Mouse (Mus musculus) MEL (cell line): ENCODE measurements at regions not wholly inside any gene's neighbourhood (a gene's known extent, or its start where the extent isn't known, plus 50 kb on each side); places are given as distances from the start of the nearest gene placed in this dataset.

Source experiments
- DNase-seq: peaks from one replicate; pipeline ENCODE4 v3.0.0; 2011; ENCODE audit warnings: low read depth, low spot score
- H3K27ac ChIP-seq: 2 replicates; pipeline ENCODE4 v1.5.1; 2012; ENCODE audit warnings: low read depth, mild to moderate bottlenecking, control low read depth, low read length, moderate library complexity; ENCODE audit not compliant: control insufficient read depth
- H3K27me3 ChIP-seq, 2 experiments: fragments of 150-350 bp in 1 of 2; sonication (generic) in 1 of 2; 2 replicates each; pipeline ENCODE4 v1.6.1; 2012; ENCODE audit warnings: low read length in 2 of 2, mild to moderate bottlenecking in 2 of 2, improper control_type of control experiment in 1 of 2, moderate library complexity in 1 of 2; ENCODE audit not compliant: insufficient read depth in 2 of 2, control insufficient read depth in 1 of 2
- H3K36me3 ChIP-seq, 2 experiments: 2 replicates each; pipeline ENCODE4 v1.6.1; 2012 to 2014; ENCODE audit warnings: low read length in 2 of 2, improper control_type of control experiment in 1 of 2, inconsistent platforms in 1 of 2, mild to moderate bottlenecking in 1 of 2; ENCODE audit not compliant: insufficient read depth in 2 of 2, control insufficient read depth in 1 of 2
- H3K4me1 ChIP-seq, 2 experiments: fragments of 150-350 bp in 1 of 2; sonication (generic) in 1 of 2; 2 replicates each; pipeline ENCODE4 v1.6.1; 2012; ENCODE audit warnings: low read length in 2 of 2, improper control_type of control experiment in 1 of 2, mild to moderate bottlenecking in 1 of 2; ENCODE audit not compliant: insufficient read depth in 2 of 2, control insufficient read depth in 1 of 2
- H3K4me3 ChIP-seq, 2 experiments: fragments of 150-350 bp in 1 of 2; sonication (generic) in 1 of 2; 2 replicates each; pipeline ENCODE4 v1.5.1; 2012; ENCODE audit warnings: low read depth in 2 of 2, low read length in 2 of 2, mild to moderate bottlenecking in 2 of 2, moderate library complexity in 2 of 2, control low read depth in 1 of 2, improper control_type of control experiment in 1 of 2; ENCODE audit not compliant: control insufficient read depth in 1 of 2, insufficient read depth in 1 of 2
- H3K79me2 ChIP-seq: 2 replicates; pipeline ENCODE4 v1.6.1; 2012; ENCODE audit warnings: mild to moderate bottlenecking, low read length, moderate library complexity; ENCODE audit not compliant: control insufficient read depth, poor library complexity, insufficient read depth
- H3K9ac ChIP-seq: 2 replicates; pipeline ENCODE4 v1.6.1; 2012; ENCODE audit warnings: low read depth, mild to moderate bottlenecking, control low read depth, low read length, moderate library complexity; ENCODE audit not compliant: control insufficient read depth, poor library complexity, severe bottlenecking
- H3K9me3 ChIP-seq: fragments of 150-350 bp; sonication (generic); replicated peaks from 2 replicates; pipeline ENCODE4 v1.6.1; 2012; ENCODE audit warnings: mild to moderate bottlenecking, low read length, improper control_type of control experiment, moderate library complexity; ENCODE audit not compliant: insufficient read depth
- E2F4 ChIP-seq: IDR thresholded peaks from 2 replicates; pipeline ENCODE4 v1.6.1; 2011; ENCODE audit warnings: low read depth, low read length, improper control_type of control experiment, borderline replicate concordance
- ELF1 ChIP-seq: IDR thresholded peaks from 2 replicates; pipeline ENCODE4 v1.6.1; 2014; ENCODE audit warnings: low read depth, mild to moderate bottlenecking, inconsistent platforms, low read length, improper control_type of control experiment, moderate library complexity
- EP300 ChIP-seq, 2 experiments: IDR thresholded peaks; 2 replicates each; pipeline ENCODE4 v1.6.1; 2011; ENCODE audit warnings: improper control_type of control experiment in 2 of 2, low read length in 2 of 2, low read depth in 1 of 2, mild to moderate bottlenecking in 1 of 2
- ETS1 ChIP-seq: IDR thresholded peaks from 2 replicates; pipeline ENCODE4 v1.6.1; 2012; ENCODE audit warnings: low read depth, mild to moderate bottlenecking, inconsistent platforms, low read length, improper control_type of control experiment, moderate library complexity
- GABPA ChIP-seq: IDR thresholded peaks from 2 replicates; pipeline ENCODE4 v1.6.1; 2012; ENCODE audit warnings: low read depth, mild to moderate bottlenecking, inconsistent platforms, low read length, improper control_type of control experiment, moderate library complexity
- GATA1 ChIP-seq: IDR thresholded peaks from 2 replicates; pipeline ENCODE4 v1.6.1; 2011; ENCODE audit warnings: low read depth, low read length, improper control_type of control experiment
- JUND ChIP-seq: IDR thresholded peaks from 2 replicates; pipeline ENCODE4 v1.6.1; 2011; ENCODE audit warnings: low read depth, mild to moderate bottlenecking, improper control_type of control experiment, low read length
- KAT2A ChIP-seq: conservative IDR thresholded peaks from 2 replicates; pipeline ENCODE4 v1.6.1; 2012; ENCODE audit warnings: low read depth, low read length, improper control_type of control experiment, inconsistent platforms
- MAFK ChIP-seq: IDR thresholded peaks from 2 replicates; pipeline ENCODE4 v1.6.1; 2011; ENCODE audit warnings: low read depth, mild to moderate bottlenecking, low read length, improper control_type of control experiment, borderline replicate concordance
- MAX ChIP-seq: IDR thresholded peaks from 2 replicates; pipeline ENCODE4 v1.6.1; 2011; ENCODE audit warnings: low read length, improper control_type of control experiment
- MAZ ChIP-seq: IDR thresholded peaks from 2 replicates; pipeline ENCODE4 v1.6.1; 2012; ENCODE audit warnings: low read depth, mild to moderate bottlenecking, inconsistent platforms, low read length, improper control_type of control experiment
- MYC ChIP-seq: IDR thresholded peaks from 2 replicates; pipeline ENCODE4 v1.6.1; 2011; ENCODE audit warnings: low read depth, mild to moderate bottlenecking, low read length, improper control_type of control experiment, moderate library complexity
- NELFE ChIP-seq: IDR thresholded peaks from 2 replicates; pipeline ENCODE4 v1.6.1; 2011; ENCODE audit warnings: low read depth, low read length, improper control_type of control experiment
- NRF1 ChIP-seq: IDR thresholded peaks from 2 replicates; pipeline ENCODE4 v1.6.1; 2014; ENCODE audit warnings: low read depth, mild to moderate bottlenecking, inconsistent platforms, low read length, improper control_type of control experiment, moderate library complexity; ENCODE audit not compliant: poor library complexity, insufficient read depth, severe bottlenecking
- POLR2A ChIP-seq, 2 experiments: IDR thresholded peaks; 2 replicates each; pipeline ENCODE4 v1.6.1; 2011 to 2012; ENCODE audit warnings: low read length in 2 of 2, mild to moderate bottlenecking in 2 of 2, control low read depth in 1 of 2, improper control_type of control experiment in 1 of 2, low read depth in 1 of 2, moderate library complexity in 1 of 2; ENCODE audit not compliant: control insufficient read depth in 1 of 2, insufficient read depth in 1 of 2, poor library complexity in 1 of 2
- POLR2AphosphoS2 ChIP-seq: IDR thresholded peaks from 2 replicates; pipeline ENCODE4 v1.6.1; 2011; ENCODE audit warnings: low read length, improper control_type of control experiment
- RAD21 ChIP-seq: IDR thresholded peaks from 2 replicates; pipeline ENCODE4 v1.6.1; 2011; ENCODE audit warnings: mild to moderate bottlenecking, low read depth, low read length, improper control_type of control experiment
- RCOR1 ChIP-seq: IDR thresholded peaks from 2 replicates; pipeline ENCODE4 v1.6.1; 2012; ENCODE audit warnings: low read depth, mild to moderate bottlenecking, inconsistent platforms, low read length, improper control_type of control experiment
- SIN3A ChIP-seq: IDR thresholded peaks from 2 replicates; pipeline ENCODE4 v1.6.1; 2012; ENCODE audit warnings: low read length, improper control_type of control experiment, inconsistent platforms
- SMC3 ChIP-seq: IDR thresholded peaks from 2 replicates; pipeline ENCODE4 v1.6.1; 2011; ENCODE audit warnings: low read depth, low read length, improper control_type of control experiment
- TAL1 ChIP-seq: IDR thresholded peaks from 2 replicates; pipeline ENCODE4 v1.6.1; 2012; ENCODE audit warnings: mild to moderate bottlenecking, inconsistent platforms, low read length, moderate library complexity, mixed read lengths
- TBP ChIP-seq: IDR thresholded peaks from 2 replicates; pipeline ENCODE4 v1.8.0; 2011; ENCODE audit warnings: low read depth, low read length, improper control_type of control experiment
- TCF12 ChIP-seq: IDR thresholded peaks from 2 replicates; pipeline ENCODE4 v1.6.1; 2014; ENCODE audit warnings: low read depth, mild to moderate bottlenecking, inconsistent platforms, low read length, improper control_type of control experiment, moderate library complexity
- ZC3H11A ChIP-seq: IDR thresholded peaks from 2 replicates; pipeline ENCODE4 v1.6.1; 2012; ENCODE audit warnings: low read depth, mild to moderate bottlenecking, inconsistent platforms, low read length, improper control_type of control experiment
- ZKSCAN1 ChIP-seq: IDR thresholded peaks from 2 replicates; pipeline ENCODE4 v1.6.1; 2012; ENCODE audit warnings: low read depth, mild to moderate bottlenecking, inconsistent platforms, low read length, improper control_type of control experiment, moderate library complexity
- ZMIZ1 ChIP-seq: IDR thresholded peaks from 2 replicates; pipeline ENCODE4 v1.6.1; 2012; ENCODE audit warnings: low read depth, mild to moderate bottlenecking, inconsistent platforms, low read length, improper control_type of control experiment, moderate library complexity
- ZNF384 ChIP-seq: IDR thresholded peaks from 2 replicates; pipeline ENCODE4 v1.6.1; 2012; ENCODE audit warnings: low read depth, mild to moderate bottlenecking, inconsistent platforms, low read length, improper control_type of control experiment

DNA sequence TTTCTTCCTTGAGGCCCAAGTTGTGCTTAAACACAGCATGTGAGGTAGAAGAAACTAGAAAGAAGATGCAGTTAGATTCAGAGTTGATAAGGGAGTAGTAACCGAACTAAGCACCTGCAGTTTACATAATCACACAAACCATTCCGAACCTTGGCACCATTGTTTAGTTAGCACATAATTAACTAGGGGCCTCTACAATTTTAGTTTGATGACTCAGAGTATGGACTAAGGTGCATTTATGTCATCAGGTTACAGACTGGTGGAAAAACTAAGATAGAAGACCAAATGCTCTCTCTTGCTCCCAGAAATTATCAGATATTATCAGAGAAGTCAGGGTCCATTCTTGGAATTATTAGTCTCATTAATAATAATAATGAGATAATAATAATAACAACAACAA lies 134.9 kb upstream of the Usp25 start:
- no peaks in the 10 kb centered on the region for H3K36me3 ChIP-seq
- no peaks in the 10 kb centered on the region for H3K4me1 ChIP-seq
- no peaks in the 10 kb centered on the region for H3K27me3 ChIP-seq
- H3K9ac ChIP-seq: no peak overlapping the region
- no peaks in the 10 kb centered on the region for H3K79me2 ChIP-seq
- no peak overlapping the region for H3K4me3 ChIP-seq
- no peak for TF ChIP-seq ZNF384
- TF ChIP-seq SMC3: no peak
- TF ChIP-seq ZMIZ1: no peak
- no peak for TF ChIP-seq ETS1
- TF ChIP-seq NRF1: no peak
- no peak for TF ChIP-seq GABPA
- no peak for TF ChIP-seq JUND
- TF ChIP-seq EP300 (IDR thresholded peaks at IDR 0.05; ENCODE audit: low read depth in 1 of 2, low read length in 2 of 2): no peak
- no peak for TF ChIP-seq MAZ
- TF ChIP-seq MYC: no peak
- TF ChIP-seq SIN3A: no peak
- no peak for TF ChIP-seq MAX
- TF ChIP-seq NELFE: no peak
- no peak for TF ChIP-seq RCOR1
- no peak for TF ChIP-seq TBP
- no peak for TF ChIP-seq E2F4
- no peak for TF ChIP-seq RAD21
- no peak for TF ChIP-seq MAFK
- no peak for TF ChIP-seq ZKSCAN1
- no peak for TF ChIP-seq GATA1
- TF ChIP-seq, all 39 proteins: peak for 0
- DNase-seq: no peak
- Histone ChIP-seq H3K27ac (no peak overlapping the region), H3K9me3 (no peaks in the 10 kb centered on the region)

DNA sequence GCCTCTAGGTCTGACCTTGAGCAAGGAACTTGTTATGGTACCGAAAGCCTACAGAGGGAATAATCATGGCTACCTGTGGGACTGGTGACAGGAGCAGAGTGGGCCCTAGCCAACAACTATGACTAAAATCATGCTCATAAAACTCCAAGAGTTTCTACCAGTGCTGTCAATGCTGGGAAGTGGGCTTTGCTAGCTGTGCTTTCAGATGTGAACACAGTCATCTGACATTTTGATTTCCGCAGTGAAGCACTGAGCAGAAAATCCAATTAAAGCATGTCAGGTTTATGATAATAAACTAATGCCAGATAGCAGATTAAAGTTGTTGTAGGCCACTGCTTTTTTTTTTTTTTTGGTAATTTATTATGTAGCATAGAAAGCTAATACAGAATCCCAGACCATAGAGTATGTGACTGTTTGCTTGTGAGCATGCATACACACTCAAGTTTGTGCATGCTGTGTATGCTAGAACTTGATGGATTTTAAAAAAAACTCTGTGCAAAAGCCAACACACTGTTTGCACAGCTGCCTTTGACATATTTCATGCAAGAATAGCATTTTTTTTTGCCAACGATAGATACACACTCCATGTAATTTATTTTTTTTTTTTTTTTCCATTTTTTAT lies 138.0 kb upstream of the Usp25 start:
- no peak overlapping the region for H3K27ac ChIP-seq
- no peak for TF ChIP-seq SMC3
- TF ChIP-seq NELFE: no peak
- no peak for TF ChIP-seq SIN3A
- no peak for TF ChIP-seq ELF1
- TF ChIP-seq ZKSCAN1: no peak
- TF ChIP-seq POLR2AphosphoS2: no peak
- TF ChIP-seq TAL1: no peak
- no peak for TF ChIP-seq TCF12
- TF ChIP-seq NRF1: no peak
- no peak for TF ChIP-seq ZC3H11A
- TF ChIP-seq RAD21: no peak
- no peak for TF ChIP-seq TBP
- no peak for TF ChIP-seq JUND
- no peak for TF ChIP-seq E2F4
- TF ChIP-seq KAT2A: no peak
- TF ChIP-seq POLR2A (IDR thresholded peaks at IDR 0.05; ENCODE audit: control insufficient read depth in 1 of 2, insufficient read depth in 1 of 2, low read depth in 1 of 2, low read length in 2 of 2, poor library complexity in 1 of 2): no peak
- TF ChIP-seq, all 39 proteins: peak for 0
- Histone ChIP-seq H3K36me3 (no peaks in the 10 kb centered on the region), H3K4me1 (no peaks in the 10 kb centered on the region), H3K4me3 (no peak overlapping the region), H3K79me2 (no peaks in the 10 kb centered on the region), H3K9ac (no peak overlapping the region), H3K27me3 (no peaks in the 10 kb centered on the region), H3K9me3 (no peaks in the 10 kb centered on the region)
- DNase-seq: no peak
